Mouse (Mus musculus) lung, adult 18-20 months (tissue): ENCODE measurements around the gene Cavin1.

ENCODE experiments used
- DNase-seq, 2 experiments: peaks; one replicate each; pipeline ENCODE4 v3.0.0; 2022; ENCODE audit warnings: mixed read lengths in 2 of 2

Gene Cavin1

DNA sequence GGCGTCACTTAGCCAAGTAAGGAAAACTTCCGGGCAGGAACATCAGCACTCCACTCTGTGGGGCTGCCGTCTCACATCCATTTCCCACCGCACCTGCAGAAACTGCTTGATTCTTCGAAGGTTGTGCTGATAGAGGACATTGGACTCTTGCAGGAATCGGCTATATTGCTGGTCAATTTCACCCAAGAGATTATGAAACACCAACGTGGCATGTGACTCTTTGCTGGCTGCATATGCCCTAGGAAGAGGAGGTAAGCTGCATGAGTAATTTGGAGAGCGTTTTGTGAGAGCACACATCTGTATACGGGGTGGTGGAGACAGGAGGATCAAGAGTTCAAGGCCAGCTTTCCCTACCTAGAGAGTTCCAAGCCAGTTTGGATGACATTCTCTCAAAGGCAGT, 62.1 kb downstream of the Cavin1 start:
- DNase-seq, result no peak

DNA sequence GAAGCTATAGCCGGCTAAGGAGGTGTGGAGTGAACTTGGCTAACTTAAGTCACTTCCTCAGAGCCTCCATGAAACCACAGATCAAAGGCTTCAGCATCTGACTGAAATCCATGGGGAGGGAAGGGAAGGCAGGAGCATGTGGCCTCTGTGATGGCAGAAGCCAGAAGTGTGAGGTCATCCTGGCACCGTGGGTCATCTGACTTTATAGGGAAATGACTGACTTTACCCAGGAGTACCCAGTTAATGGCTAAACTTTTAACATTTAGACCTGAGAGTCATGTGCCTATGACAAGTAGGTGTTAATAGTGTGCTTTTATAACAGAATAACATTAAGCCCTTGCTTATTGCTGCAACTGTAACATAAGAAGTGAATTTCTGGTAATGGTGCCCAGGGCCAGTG, 62.6 kb downstream of the Cavin1 start:
- DNase-seq, result no peak

DNA sequence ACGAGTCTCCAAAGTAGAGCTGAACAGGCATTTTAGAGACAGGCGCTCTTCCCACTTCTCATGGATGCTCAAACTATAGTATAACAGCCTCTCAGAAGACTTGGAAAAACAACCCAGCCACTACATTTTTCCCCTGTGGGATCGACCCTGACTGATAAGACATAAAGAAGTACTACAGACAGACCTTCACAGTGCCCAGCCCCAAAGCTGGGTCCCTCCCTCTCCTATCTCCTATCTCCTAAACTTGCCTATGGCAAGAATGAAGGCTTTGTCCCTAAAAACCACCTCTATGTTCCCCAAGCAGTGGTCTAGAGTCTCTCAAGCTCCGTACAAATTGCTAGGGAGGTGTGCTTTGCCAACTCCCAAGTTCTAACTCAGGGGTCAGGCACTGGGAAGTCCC, 63.8 kb downstream of the Cavin1 start:
- DNase-seq, result no peak
